Mouse (Mus musculus): ENCODE data around the gene Kansl1l. TPM values are rescaled to one million over a fixed set of nuclear protein-coding genes. Genes with fewer than 3 reads are reported as not detected.

Gene Kansl1l
- total and polyA plus RNA-seq, 3 experiments, result 1.8 to 1.9 TPM; not detected in 1

- H3K9ac ChIP-seq (ENCODE audit: control insufficient read depth, low read depth, low read length, poor library complexity, severe bottlenecking), result no peak overlapping the region
- no peak overlapping the region for H3K27ac ChIP-seq (ENCODE audit: control insufficient read depth, low read depth, low read length)
- no peaks in the 10 kb centered on the region for H3K9me3 ChIP-seq (replicated peaks; ENCODE audit: insufficient read depth, low read length)
- no peaks in the 10 kb centered on the region for H3K4me1 ChIP-seq (ENCODE audit: control insufficient read depth in 1 of 2, insufficient read depth in 2 of 2, low read length in 2 of 2)
- H3K79me2 ChIP-seq (ENCODE audit: control insufficient read depth, insufficient read depth, low read length, poor library complexity), result no peaks in the 10 kb centered on the region
- no peaks in the 10 kb centered on the region for H3K27me3 ChIP-seq (ENCODE audit: control insufficient read depth in 1 of 2, insufficient read depth in 2 of 2, low read length in 2 of 2)
- peaks cover 0 to 37% of the 10 kb centered on the region in 2 experiments; a peak in 2 of 4 replicates for H3K36me3 ChIP-seq (ENCODE audit: control insufficient read depth in 1 of 2, insufficient read depth in 2 of 2, low read length in 2 of 2)
- TF ChIP-seq POLR2AphosphoS2 (IDR thresholded peaks at IDR 0.05; ENCODE audit: low read length), result no peak
- no peak for DNase-seq (ENCODE audit: low read depth, low spot score)
- H3K4me3 ChIP-seq (ENCODE audit: control insufficient read depth in 1 of 2, insufficient read depth in 1 of 2, low read depth in 2 of 2, low read length in 2 of 2), result no peak overlapping the region
Measured at GRCm38 (mm10) chr1:66712859-66713258, 104.5 kb downstream of the Kansl1l start.

- no peaks in the 10 kb centered on the region for H3K9me3 ChIP-seq (replicated peaks; ENCODE audit: insufficient read depth, low read length)
- H3K4me3 ChIP-seq (ENCODE audit: control insufficient read depth in 1 of 2, insufficient read depth in 1 of 2, low read depth in 2 of 2, low read length in 2 of 2), result no peak overlapping the region
- H3K36me3 ChIP-seq (ENCODE audit: control insufficient read depth in 1 of 2, insufficient read depth in 2 of 2, low read length in 2 of 2), result peaks cover 8 to 21% of the 10 kb centered on the region in 2 experiments
- no peaks in the 10 kb centered on the region for H3K27me3 ChIP-seq (ENCODE audit: control insufficient read depth in 1 of 2, insufficient read depth in 2 of 2, low read length in 2 of 2)
- H3K9ac ChIP-seq (ENCODE audit: control insufficient read depth, low read depth, low read length, poor library complexity, severe bottlenecking), result no peak overlapping the region
- H3K27ac ChIP-seq (ENCODE audit: control insufficient read depth, low read depth, low read length), result no peak overlapping the region
- TF ChIP-seq MAFK (IDR thresholded peaks at IDR 0.05; ENCODE audit: borderline replicate concordance, low read depth, low read length) (no peak), USF1 (IDR thresholded peaks at IDR 0.05; ENCODE audit: low read depth, low read length) (no peak), MYC (IDR thresholded peaks at IDR 0.05; ENCODE audit: low read depth, low read length) (no peak), MXI1 (IDR thresholded peaks at IDR 0.05; ENCODE audit: low read depth, low read length) (no peak), UBTF (IDR thresholded peaks at IDR 0.05; ENCODE audit: borderline replicate concordance, insufficient read depth, low read depth, low read length) (no peak), POLR2A (IDR thresholded peaks at IDR 0.05; ENCODE audit: control insufficient read depth in 1 of 2, insufficient read depth in 1 of 2, low read depth in 1 of 2, low read length in 2 of 2, poor library complexity in 1 of 2) (no peak), E2F4 (IDR thresholded peaks at IDR 0.05; ENCODE audit: borderline replicate concordance, low read depth, low read length) (no peak), TAL1 (IDR thresholded peaks at IDR 0.05; ENCODE audit: low read length) (no peak), RCOR1 (IDR thresholded peaks at IDR 0.05; ENCODE audit: low read depth, low read length) (no peak), GABPA (IDR thresholded peaks at IDR 0.05; ENCODE audit: low read depth, low read length) (no peak), ZNF384 (IDR thresholded peaks at IDR 0.05; ENCODE audit: low read depth, low read length) (no peak), CHD2 (IDR thresholded peaks at IDR 0.05; ENCODE audit: low read length) (no peak)
- no peak for DNase-seq (ENCODE audit: low read depth, low spot score)
- H3K79me2 ChIP-seq (ENCODE audit: control insufficient read depth, insufficient read depth, low read length, poor library complexity), result peaks cover 28% of the 10 kb centered on the region
- H3K4me1 ChIP-seq (ENCODE audit: control insufficient read depth in 1 of 2, insufficient read depth in 2 of 2, low read length in 2 of 2), result peaks cover 6 to 9% of the 10 kb centered on the region in 2 experiments
Measured at GRCm38 (mm10) chr1:66704523-66704922, 112.8 kb downstream of the Kansl1l start.

DNA sequence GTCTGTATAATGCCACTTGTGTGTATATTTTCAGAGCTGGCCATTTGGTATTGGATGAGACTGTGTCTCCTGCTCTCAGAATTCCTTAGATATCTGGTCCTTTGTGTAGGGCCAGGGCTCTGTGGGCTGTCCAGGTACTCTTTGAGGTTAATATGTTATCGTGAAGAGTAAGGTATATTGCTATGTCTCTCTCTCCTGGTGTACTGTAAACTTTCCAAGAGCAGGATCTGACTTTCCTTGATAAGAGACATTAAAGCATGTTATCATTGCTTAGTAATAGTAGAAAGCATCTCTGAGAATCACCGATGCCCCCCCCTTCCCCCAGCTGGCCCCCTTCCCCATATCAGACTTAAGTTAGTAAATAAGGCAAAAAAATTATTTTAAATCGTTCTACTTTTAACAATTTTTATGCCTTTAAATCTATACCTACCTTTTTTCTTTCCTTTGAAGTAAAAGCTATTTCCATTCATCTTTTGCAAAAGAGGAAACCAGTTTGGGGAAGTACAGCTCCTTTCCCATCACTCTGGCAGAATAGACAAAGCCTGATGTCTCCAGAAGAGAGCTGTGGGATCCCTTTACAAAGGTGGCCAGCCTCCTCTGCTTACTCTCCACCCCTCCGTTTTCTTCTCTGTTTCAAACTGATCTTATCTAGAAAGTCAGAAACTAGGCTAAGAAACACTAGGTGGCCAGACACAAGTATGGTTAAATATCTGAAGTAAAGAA lies 114.6 kb downstream of the Kansl1l start:
- Histone ChIP-seq H3K9ac (ENCODE audit: control insufficient read depth, low read depth, low read length, poor library complexity, severe bottlenecking) (no peak overlapping the region), H3K79me2 (ENCODE audit: control insufficient read depth, insufficient read depth, low read length, poor library complexity) (peaks cover 28% of the 10 kb centered on the region)
- TF ChIP-seq ETS1 (IDR thresholded peaks at IDR 0.05; ENCODE audit: low read depth, low read length) (no peak), CTCF (IDR thresholded peaks at IDR 0.05 in 2 of 3, conservative IDR thresholded peaks at IDR 0.05 in 1 of 3; ENCODE audit: control insufficient read depth in 1 of 3, insufficient read depth in 1 of 3, low read depth in 2 of 3, low read length in 3 of 3, poor library complexity in 1 of 3, severe bottlenecking in 1 of 3) (no peak), MXI1 (IDR thresholded peaks at IDR 0.05; ENCODE audit: low read depth, low read length) (no peak), TAL1 (IDR thresholded peaks at IDR 0.05; ENCODE audit: low read length) (no peak), BHLHE40 (IDR thresholded peaks at IDR 0.05; ENCODE audit: borderline replicate concordance, low read depth, low read length) (no peak), HCFC1 (IDR thresholded peaks at IDR 0.05; ENCODE audit: low read depth, low read length) (no peak), KAT2A (conservative IDR thresholded peaks at IDR 0.05; ENCODE audit: low read depth, low read length) (no peak), MAX (IDR thresholded peaks at IDR 0.05; ENCODE audit: low read length) (no peak), EP300 (IDR thresholded peaks at IDR 0.05; ENCODE audit: low read depth in 1 of 2, low read length in 2 of 2) (peak in 1 of 2 experiments; percentile 54; a peak in 2 of 4 replicates), USF2 (IDR thresholded peaks at IDR 0.05; ENCODE audit: borderline replicate concordance in 1 of 2, insufficient read depth in 1 of 2, low read depth in 1 of 2, low read length in 2 of 2) (no peak), TCF12 (IDR thresholded peaks at IDR 0.05; ENCODE audit: low read depth, low read length) (peak; percentile 40; the same call in 1 of the 2 replicates), POLR2A (IDR thresholded peaks at IDR 0.05; ENCODE audit: control insufficient read depth in 1 of 2, insufficient read depth in 1 of 2, low read depth in 1 of 2, low read length in 2 of 2, poor library complexity in 1 of 2) (no peak), NELFE (IDR thresholded peaks at IDR 0.05; ENCODE audit: low read depth, low read length) (no peak), MYB (IDR thresholded peaks at IDR 0.05; ENCODE audit: low read depth, low read length) (no peak), ZNF384 (IDR thresholded peaks at IDR 0.05; ENCODE audit: low read depth, low read length) (no peak)

More for the DNA sequence above, 114.6 kb downstream of the Kansl1l start:
- peaks cover 6 to 9% of the 10 kb centered on the region in 2 experiments for H3K4me1 ChIP-seq (ENCODE audit: control insufficient read depth in 1 of 2, insufficient read depth in 2 of 2, low read length in 2 of 2)
- no peaks in the 10 kb centered on the region for H3K9me3 ChIP-seq (replicated peaks; ENCODE audit: insufficient read depth, low read length)
- peak overlapping the region in 1 of 2 experiments; percentile 88; a peak in 1 of 4 replicates for H3K4me3 ChIP-seq (ENCODE audit: control insufficient read depth in 1 of 2, insufficient read depth in 1 of 2, low read depth in 2 of 2, low read length in 2 of 2)
- H3K36me3 ChIP-seq (ENCODE audit: control insufficient read depth in 1 of 2, insufficient read depth in 2 of 2, low read length in 2 of 2), result peaks cover 8 to 11% of the 10 kb centered on the region in 2 experiments
- no peaks in the 10 kb centered on the region for H3K27me3 ChIP-seq (ENCODE audit: control insufficient read depth in 1 of 2, insufficient read depth in 2 of 2, low read length in 2 of 2)
- peak overlapping the region; percentile 55 for H3K27ac ChIP-seq (ENCODE audit: control insufficient read depth, low read depth, low read length)
- DNase-seq (ENCODE audit: low read depth, low spot score), result peak; percentile 68

All from MEL (cell line).